Mouse (Mus musculus): ENCODE data around the gene Ssx2ip. TPM values are rescaled to one million over a fixed set of nuclear protein-coding genes. Genes with fewer than 3 reads are reported as not detected.

Gene Ssx2ip
- polyA plus RNA-seq, 1 experiment from 2014 or later = 23.7 TPM

DNA sequence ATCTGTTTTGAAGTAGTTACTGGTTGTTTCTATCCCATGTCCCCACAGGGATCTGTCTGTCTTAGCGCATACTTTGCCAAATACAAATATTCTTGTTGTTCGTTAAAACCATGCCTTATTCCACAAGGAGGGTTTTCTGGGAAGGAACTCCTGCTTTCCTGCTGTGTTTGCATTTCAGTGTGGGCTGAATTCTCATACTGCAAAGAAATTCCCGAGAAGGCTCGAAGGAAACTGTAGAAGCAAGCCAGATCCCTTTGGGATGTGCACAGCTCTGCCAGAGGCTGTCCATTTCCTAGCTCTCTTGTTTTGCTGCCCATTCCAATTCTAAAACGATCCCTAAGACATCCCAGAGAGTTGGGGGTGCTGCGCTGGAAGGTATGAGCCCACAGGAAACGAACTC lies 36.0 kb downstream of the Ssx2ip start:
- Histone ChIP-seq H3K27ac (no peak overlapping the region), H3K36me3 (peaks cover 47% of the 10 kb centered on the region), H3K4me1 (no peaks in the 10 kb centered on the region), H3K4me2 (no peak overlapping the region), H3K9me3 (replicated peaks) (no peaks in the 10 kb centered on the region), H3K9ac (no peak overlapping the region), H3K4me3 (replicated peaks) (no peak overlapping the region), H3K27me3 (no peaks in the 10 kb centered on the region)
- ATAC-seq (replicated peaks; ENCODE audit: low FRiP score) = no peak
- WGBS = 91% methylated on average over 7 of the region's 7 CpGs

DNA sequence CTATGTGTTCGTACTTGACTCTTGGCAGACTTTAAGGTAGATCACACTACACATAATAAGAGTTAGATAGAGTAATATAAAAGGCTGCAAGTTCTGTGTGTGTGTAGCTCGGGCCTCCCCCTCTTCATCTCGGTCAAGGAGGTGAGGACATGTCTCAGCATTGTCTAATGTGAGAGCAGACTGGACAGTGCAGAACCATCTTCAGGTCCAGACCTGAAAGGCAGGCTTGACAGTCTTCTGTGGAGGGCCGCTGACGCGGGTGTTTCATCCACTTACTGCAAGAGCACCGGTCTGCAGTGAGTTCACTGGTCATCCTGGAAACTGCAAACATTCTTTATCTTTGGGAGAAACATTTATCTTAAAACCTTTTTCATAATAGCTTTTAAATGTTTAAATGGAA lies 38.0 kb downstream of the Ssx2ip start:
- H3K4me1 ChIP-seq = no peaks in the 10 kb centered on the region
- 91% methylated on average over 7 of the region's 7 CpGs for WGBS
- no peak overlapping the region for H3K27ac ChIP-seq
- ATAC-seq (replicated peaks; ENCODE audit: low FRiP score) = no peak; the same call in 1 of the 2 replicates
- no peaks in the 10 kb centered on the region for H3K27me3 ChIP-seq
- no peak overlapping the region for H3K4me3 ChIP-seq (replicated peaks)
- no peak overlapping the region for H3K9ac ChIP-seq
- no peak overlapping the region for H3K4me2 ChIP-seq
- peaks cover 26% of the 10 kb centered on the region for H3K36me3 ChIP-seq
- no peaks in the 10 kb centered on the region for H3K9me3 ChIP-seq (replicated peaks)

DNA sequence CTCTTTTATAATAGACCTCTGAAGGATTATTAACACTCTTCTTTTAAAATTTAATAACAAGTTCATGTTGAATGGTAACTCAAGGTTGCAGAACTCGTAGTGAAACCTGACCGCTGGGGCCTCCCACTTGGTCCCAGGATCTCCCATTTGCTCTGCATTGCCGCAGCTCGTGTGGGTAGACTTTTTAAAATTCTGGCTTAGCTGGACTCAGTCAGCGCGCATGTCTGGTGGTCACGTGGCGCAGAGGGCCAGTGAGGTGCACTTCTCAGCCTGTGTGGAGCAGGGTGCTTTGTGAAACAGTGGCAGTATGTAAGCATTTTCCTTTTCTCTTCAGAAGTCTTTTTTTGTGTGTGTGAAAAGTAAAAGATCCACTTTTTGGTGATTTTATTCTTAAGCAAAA lies 38.5 kb downstream of the Ssx2ip start:
- no peak overlapping the region for H3K4me3 ChIP-seq (replicated peaks)
- H3K9ac ChIP-seq = no peak overlapping the region
- H3K36me3 ChIP-seq = peaks cover 23% of the 10 kb centered on the region
- no peaks in the 10 kb centered on the region for H3K27me3 ChIP-seq
- H3K4me2 ChIP-seq = no peak overlapping the region
- 86% methylated on average over 8 of the region's 8 CpGs for WGBS
- H3K9me3 ChIP-seq (replicated peaks) = no peaks in the 10 kb centered on the region
- no peak for ATAC-seq (replicated peaks; ENCODE audit: low FRiP score)
- no peaks in the 10 kb centered on the region for H3K4me1 ChIP-seq
- H3K27ac ChIP-seq = 0 out of 2 replicates have a peak overlapping the region, but pooled peaks have one; percentile 39

DNA sequence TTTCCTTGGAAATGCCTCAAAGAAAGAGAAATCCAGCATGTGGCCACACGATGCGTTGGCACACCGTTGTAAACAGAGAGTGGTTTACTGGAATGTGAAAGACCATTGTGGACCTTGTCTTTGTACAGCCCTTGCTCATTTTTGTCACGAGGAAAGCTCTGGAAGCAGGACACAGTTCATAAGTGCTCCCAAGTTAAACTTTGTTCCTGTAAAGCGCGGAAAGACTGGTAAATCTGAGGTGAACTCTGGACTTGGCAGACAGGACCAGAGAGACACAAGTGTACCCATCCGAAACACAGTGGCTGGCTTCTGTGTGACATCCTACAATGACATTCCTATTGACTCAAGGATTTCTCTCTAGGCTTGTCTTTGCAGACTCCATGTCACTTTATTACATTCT lies 38.9 kb downstream of the Ssx2ip start:
- Histone ChIP-seq H3K9me3 (replicated peaks) (no peaks in the 10 kb centered on the region), H3K4me3 (replicated peaks) (no peak overlapping the region), H3K9ac (no peak overlapping the region), H3K4me2 (no peak overlapping the region), H3K36me3 (peaks cover 18% of the 10 kb centered on the region), H3K27ac (peak overlapping the region; percentile 39; the same call in 1 of the 2 replicates), H3K27me3 (no peaks in the 10 kb centered on the region), H3K4me1 (no peaks in the 10 kb centered on the region)
- peak; percentile 74; the same call in 1 of the 2 replicates for ATAC-seq (replicated peaks; ENCODE audit: low FRiP score)
- whole genome bisulfite sequencing = 89% methylated on average over 7 of the region's 7 CpGs

- H3K36me3 ChIP-seq = peaks cover 12% of the 10 kb centered on the region
- no peaks in the 10 kb centered on the region for H3K9me3 ChIP-seq (replicated peaks)
- H3K27me3 ChIP-seq = no peaks in the 10 kb centered on the region
- WGBS = 91% methylated on average over 7 of the region's 7 CpGs
- H3K27ac ChIP-seq = no peak overlapping the region
- H3K9ac ChIP-seq = no peak overlapping the region
- H3K4me1 ChIP-seq = peaks cover 5% of the 10 kb centered on the region
- no peak for ATAC-seq (replicated peaks; ENCODE audit: low FRiP score)
- no peak overlapping the region for H3K4me3 ChIP-seq (replicated peaks)
- H3K4me2 ChIP-seq = no peak overlapping the region
These were observed 40.4 kb downstream of the Ssx2ip start for GRCm38 (mm10) chr3:146444880-146445279.

DNA sequence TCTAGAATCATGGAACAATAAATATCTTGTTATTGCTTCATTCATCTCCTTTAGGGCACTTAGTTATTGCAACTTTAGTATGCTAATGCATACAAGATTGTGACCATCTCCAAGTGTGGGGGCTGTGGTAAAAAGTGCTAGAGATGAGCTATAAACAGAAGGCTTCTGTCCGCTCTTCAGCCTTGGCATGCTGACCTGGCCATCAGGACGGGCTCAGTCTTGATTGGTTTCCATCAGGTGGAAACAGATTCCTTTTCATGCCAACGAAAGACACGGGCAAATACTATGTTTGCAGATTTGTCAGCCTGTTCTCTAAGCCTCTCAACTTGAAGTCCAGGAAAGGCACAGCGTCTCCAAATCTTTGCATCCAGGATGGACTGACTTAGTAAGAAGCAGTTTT lies 42.7 kb downstream of the Ssx2ip start:
- H3K36me3 ChIP-seq = 0 out of 2 replicates have a peak, but pooled peaks cover 4% of the 10 kb centered on the region
- H3K9me3 ChIP-seq (replicated peaks) = no peaks in the 10 kb centered on the region
- H3K4me1 ChIP-seq = peaks cover 16% of the 10 kb centered on the region
- 87% methylated on average over 5 of the region's 5 CpGs for WGBS
- no peak overlapping the region for H3K9ac ChIP-seq
- no peak overlapping the region for H3K4me2 ChIP-seq
- no peak overlapping the region for H3K27ac ChIP-seq
- H3K27me3 ChIP-seq = no peaks in the 10 kb centered on the region
- no peak for ATAC-seq (replicated peaks; ENCODE audit: low FRiP score)
- H3K4me3 ChIP-seq (replicated peaks) = no peak overlapping the region

GRCm38 (mm10) chr3:146447598-146447997 lies 43.2 kb downstream of the Ssx2ip start:
- ATAC-seq (replicated peaks; ENCODE audit: low FRiP score) = no peak
- Histone ChIP-seq H3K4me1 (peaks cover 16% of the 10 kb centered on the region), H3K9me3 (replicated peaks) (no peaks in the 10 kb centered on the region), H3K4me3 (replicated peaks) (no peak overlapping the region), H3K9ac (no peak overlapping the region), H3K27ac (no peak overlapping the region), H3K4me2 (no peak overlapping the region), H3K27me3 (no peaks in the 10 kb centered on the region), H3K36me3 (0 out of 2 replicates have a peak, but pooled peaks cover 4% of the 10 kb centered on the region)
- whole genome bisulfite sequencing = 79% methylated on average over 3 of the region's 3 CpGs

DNA sequence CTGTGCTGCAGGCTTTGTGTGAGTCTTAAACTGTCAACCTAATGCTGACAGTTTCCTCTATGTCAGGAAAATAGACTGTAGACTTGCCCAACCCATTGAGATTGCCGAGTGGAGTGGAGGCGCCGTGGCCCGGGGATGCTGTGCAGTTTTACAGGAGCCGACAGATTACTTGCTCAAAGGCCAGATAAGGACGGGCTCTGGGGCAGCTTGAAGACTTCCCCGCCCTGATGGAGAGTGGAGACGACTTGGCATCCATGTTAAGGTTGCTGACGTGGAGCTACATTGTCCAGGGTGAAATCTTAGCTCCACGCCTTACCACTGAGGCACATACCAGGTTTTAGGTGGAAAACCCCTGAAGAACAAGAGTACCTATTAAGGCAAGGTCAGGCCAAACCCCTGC lies 43.9 kb downstream of the Ssx2ip start:
- Histone ChIP-seq H3K36me3 (no peaks in the 10 kb centered on the region), H3K9me3 (replicated peaks) (no peaks in the 10 kb centered on the region), H3K4me1 (peaks cover 16% of the 10 kb centered on the region), H3K4me2 (no peak overlapping the region), H3K9ac (no peak overlapping the region), H3K27me3 (no peaks in the 10 kb centered on the region), H3K4me3 (replicated peaks) (no peak overlapping the region), H3K27ac (no peak overlapping the region)
- ATAC-seq (replicated peaks; ENCODE audit: low FRiP score) = no peak
- WGBS = 90% methylated on average over 10 of the region's 10 CpGs

DNA sequence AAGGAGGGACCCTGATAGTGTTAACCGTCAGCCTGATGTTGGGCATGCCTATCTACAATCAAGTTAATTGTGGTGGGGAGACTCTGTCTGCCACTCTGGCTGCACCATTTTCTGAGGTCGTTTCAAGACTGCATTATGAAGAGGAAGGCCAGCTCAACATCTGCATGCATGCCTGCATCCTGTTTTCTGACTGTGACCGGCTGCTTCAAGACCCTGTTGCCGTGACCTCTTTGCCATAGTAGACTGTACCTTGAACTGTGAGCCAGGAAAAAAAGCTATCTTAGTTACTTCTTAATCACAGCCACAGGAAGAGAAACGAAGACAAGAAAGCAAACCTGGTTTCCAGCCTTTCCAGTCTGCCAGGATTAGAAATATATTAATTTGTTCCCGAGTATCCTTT lies 44.5 kb downstream of the Ssx2ip start:
- Histone ChIP-seq H3K27me3 (no peaks in the 10 kb centered on the region), H3K4me2 (no peak overlapping the region), H3K4me3 (replicated peaks) (no peak overlapping the region), H3K9ac (no peak overlapping the region), H3K4me1 (peaks cover 16% of the 10 kb centered on the region), H3K27ac (no peak overlapping the region), H3K9me3 (replicated peaks) (no peaks in the 10 kb centered on the region), H3K36me3 (no peaks in the 10 kb centered on the region)
- WGBS = 66% methylated on average over 6 of the region's 6 CpGs
- ATAC-seq (replicated peaks; ENCODE audit: low FRiP score) = no peak

GRCm38 (mm10) chr3:146449745-146450250 lies 45.4 kb downstream of the Ssx2ip start, which contains the start of gene Ctbs:
Ctbs (plus strand) TSS chr3:146449795.
- Histone ChIP-seq H3K4me3 (replicated peaks) (peak within 1 kb of the TSS; percentile 59), H3K4me1 (peaks cover 16% of the 10 kb centered on the region), H3K36me3 (no peaks in the 10 kb centered on the region), H3K4me2 (peak within 1 kb of the TSS; percentile 65), H3K9ac (peak within 1 kb of the TSS; percentile 66), H3K27me3 (no peaks in the 10 kb centered on the region), H3K27ac (peak within 1 kb of the TSS; percentile 88), H3K9me3 (replicated peaks) (no peaks in the 10 kb centered on the region)
- ATAC-seq (replicated peaks; ENCODE audit: low FRiP score) = no peak
- 54% methylated on average over 9 of the region's 9 CpGs for WGBS

- H3K4me3 ChIP-seq (replicated peaks) = peak overlapping the region; percentile 59
- peak overlapping the region; percentile 65 for H3K4me2 ChIP-seq
- H3K27me3 ChIP-seq = no peaks in the 10 kb centered on the region
- peak; percentile 99 for ATAC-seq (replicated peaks; ENCODE audit: low FRiP score)
- H3K9me3 ChIP-seq (replicated peaks) = no peaks in the 10 kb centered on the region
- peak overlapping the region; percentile 66 for H3K9ac ChIP-seq
- whole genome bisulfite sequencing = under 1% methylated on average over 29 of the region's 29 CpGs
- peak overlapping the region; percentile 88 for H3K27ac ChIP-seq
- peaks cover 3% of the 10 kb centered on the region for H3K36me3 ChIP-seq
- peaks cover 16% of the 10 kb centered on the region for H3K4me1 ChIP-seq
These were observed 46.0 kb downstream of the Ssx2ip start for GRCm38 (mm10) chr3:146450371-146450841.

DNA sequence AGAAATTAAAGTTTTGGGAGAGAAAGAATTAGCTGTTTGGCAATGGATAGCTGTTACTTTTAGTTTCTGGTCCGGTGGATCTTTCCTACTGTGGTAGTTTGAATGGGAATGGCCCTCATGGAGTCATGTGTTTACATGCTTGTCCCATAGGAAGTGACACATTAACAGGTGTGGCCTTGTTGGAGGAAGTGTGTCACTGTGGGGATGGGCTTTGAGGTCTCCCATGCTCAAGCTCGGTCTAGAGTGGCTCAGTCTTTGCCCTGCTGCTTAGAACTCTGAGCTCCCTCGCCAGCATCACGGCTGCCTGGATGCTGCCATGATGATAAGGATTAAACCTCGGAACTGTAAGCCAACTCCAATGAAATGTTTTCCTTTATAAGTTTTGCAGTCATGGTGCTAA lies 46.9 kb downstream of the Ssx2ip start:
- peaks cover 16% of the 10 kb centered on the region for H3K4me1 ChIP-seq

GRCm38 (mm10) chr3:146462939-146463338 lies 58.5 kb downstream of the Ssx2ip start:
- H3K27ac ChIP-seq = no peak overlapping the region
- H3K9me3 ChIP-seq (replicated peaks) = no peaks in the 10 kb centered on the region
- H3K4me2 ChIP-seq = no peak overlapping the region
- no peak for ATAC-seq (replicated peaks; ENCODE audit: low FRiP score)
- H3K36me3 ChIP-seq = peaks cover 10% of the 10 kb centered on the region; the same call in 1 of the 2 replicates
- no peaks in the 10 kb centered on the region for H3K27me3 ChIP-seq
- H3K4me3 ChIP-seq (replicated peaks) = no peak overlapping the region
- 64% methylated on average over 2 of the region's 2 CpGs for WGBS
- H3K4me1 ChIP-seq = no peaks in the 10 kb centered on the region
- no peak overlapping the region for H3K9ac ChIP-seq

More for the DNA sequence above, 46.9 kb downstream of the Ssx2ip start:
- no peak overlapping the region for H3K27ac ChIP-seq
- no peak overlapping the region for H3K4me3 ChIP-seq (replicated peaks)
- ATAC-seq (replicated peaks; ENCODE audit: low FRiP score) = no peak
- H3K36me3 ChIP-seq = peaks cover 9% of the 10 kb centered on the region
- H3K9me3 ChIP-seq (replicated peaks) = no peaks in the 10 kb centered on the region
- WGBS = 90% methylated on average over 5 of the region's 5 CpGs
- no peaks in the 10 kb centered on the region for H3K27me3 ChIP-seq
- H3K4me2 ChIP-seq = peak overlapping the region; percentile 65; the same call in 1 of the 2 replicates
- H3K9ac ChIP-seq = no peak overlapping the region
